Mouse (Mus musculus) lung, adult 2 months (tissue): ENCODE measurements at regions not wholly inside any gene's neighbourhood (a gene's known extent, or its start where the extent isn't known, plus 50 kb on each side); places are given as distances from the start of the nearest gene placed in this dataset.

Experiments used
- CTCF ChIP-seq: fragments of 200-500 bp; IDR thresholded peaks from 2 replicates; pipeline ENCODE4 v1.5.1; 2011; ENCODE audit warnings: mild to moderate bottlenecking, low read length, control low read depth; ENCODE audit not compliant: insufficient read depth
- POLR2A ChIP-seq: fragments of 200-500 bp; IDR thresholded peaks from 2 replicates; pipeline ENCODE4 v1.6.1; 2011; ENCODE audit warnings: low read depth, mild to moderate bottlenecking, control low read depth, low read length, borderline replicate concordance; ENCODE audit errors: extremely low read depth

DNA sequence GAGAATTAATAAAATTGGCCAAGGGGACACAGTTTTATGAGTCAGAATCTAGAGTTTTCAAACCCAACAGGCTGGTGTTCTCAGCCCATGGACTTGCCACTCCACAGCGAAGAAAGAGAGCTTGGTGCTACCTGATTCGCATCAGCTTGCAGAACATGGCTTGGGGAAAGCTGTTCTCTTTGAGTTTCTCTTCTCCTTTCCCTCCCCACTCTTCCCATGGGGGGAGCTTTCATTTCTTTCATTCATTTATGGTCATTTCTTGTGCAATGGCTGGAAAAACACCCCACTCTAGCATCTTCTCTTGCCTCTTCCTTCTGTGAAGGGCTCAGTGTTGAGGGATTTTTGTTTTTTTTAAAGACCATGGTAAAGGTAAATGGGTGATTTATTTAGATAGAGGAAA, 286.5 kb upstream of the Kif2a start:
- no peak for TF ChIP-seq POLR2A
- TF ChIP-seq CTCF: no peak
